Mouse (Mus musculus) bone marrow macrophage, adult 2 months (primary cell): Measurements from ENCODE around the gene Ripk3.

ENCODE experiments used
- CTCF ChIP-seq: IDR thresholded peaks from 2 replicates; pipeline ENCODE4 v1.5.1; 2012; ENCODE audit warnings: low read depth, mild to moderate bottlenecking, low read length, moderate library complexity
- POLR2A ChIP-seq: IDR thresholded peaks from 2 replicates; pipeline ENCODE4 v1.6.1; 2012; ENCODE audit warnings: mild to moderate bottlenecking, low read depth, low read length, borderline replicate concordance

DNA sequence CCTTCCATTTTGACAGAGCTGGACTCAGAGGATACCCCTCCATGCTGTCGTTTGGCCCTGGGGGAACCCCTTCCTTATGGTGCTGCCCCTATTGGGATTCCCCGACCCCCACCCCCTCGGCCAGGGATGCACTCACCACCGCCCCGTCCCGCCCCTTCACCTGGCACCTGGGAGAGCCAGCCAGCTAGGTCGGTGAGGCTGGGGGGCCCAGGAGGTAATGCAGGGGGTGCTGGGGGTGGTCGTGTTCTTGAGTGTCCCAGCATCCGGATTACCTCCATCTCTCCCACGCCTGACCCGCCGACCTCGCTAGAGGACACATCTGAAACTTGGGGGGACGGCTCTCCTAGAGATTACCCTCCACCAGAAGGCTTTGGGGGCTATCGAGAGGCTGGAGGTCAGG is 37.5 kb upstream of the Ripk3 start:
- no peak for TF ChIP-seq CTCF
- no peak for TF ChIP-seq POLR2A
